Mouse (Mus musculus) frontal cortex, postnatal 14 days (tissue): ENCODE measurements at regions not wholly inside any gene's neighbourhood (a gene's known extent, or its start where the extent isn't known, plus 50 kb on each side); places are given as distances from the start of the nearest gene placed in this dataset.
"Not testable (repeated sequence)": the region's sequence is repeated elsewhere in the genome, so short reads cannot be mapped to it uniquely, and the experiment has no call there.

ENCODE experiments used
- DNase-seq, 2 experiments: peaks; one replicate each; pipeline ENCODE4 v3.0.0; 2022; ENCODE audit warnings: low spot score in 2 of 2

- no peak for DNase-seq
Observed at GRCm38 (mm10) chr5:129353549-129353948, 147.5 kb upstream of the Sfswap start.

GRCm38 (mm10) chr5:129354877-129355276 is 146.1 kb upstream of the Sfswap start:
- DNase-seq: no peak

DNA sequence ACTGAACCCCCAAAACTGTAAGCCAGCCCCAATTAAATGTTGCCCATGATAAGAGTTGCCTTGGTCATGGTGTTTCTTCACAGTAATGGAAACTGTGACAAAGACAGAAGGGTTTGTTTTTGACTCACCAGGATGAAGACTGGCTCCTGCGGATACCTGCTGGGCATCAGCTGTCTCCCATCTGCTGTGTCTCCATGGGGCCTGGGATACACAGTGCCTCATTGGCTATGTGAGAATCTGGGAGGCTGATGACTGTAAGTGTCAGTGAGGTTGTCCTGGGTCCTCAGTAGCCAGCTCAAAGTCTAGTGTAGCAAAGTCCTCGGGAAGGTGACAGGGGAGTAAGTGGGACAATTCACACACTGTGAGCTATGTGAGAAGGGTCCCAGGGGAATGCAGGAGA is 139.5 kb upstream of the Sfswap start:
- no peak for DNase-seq

DNA sequence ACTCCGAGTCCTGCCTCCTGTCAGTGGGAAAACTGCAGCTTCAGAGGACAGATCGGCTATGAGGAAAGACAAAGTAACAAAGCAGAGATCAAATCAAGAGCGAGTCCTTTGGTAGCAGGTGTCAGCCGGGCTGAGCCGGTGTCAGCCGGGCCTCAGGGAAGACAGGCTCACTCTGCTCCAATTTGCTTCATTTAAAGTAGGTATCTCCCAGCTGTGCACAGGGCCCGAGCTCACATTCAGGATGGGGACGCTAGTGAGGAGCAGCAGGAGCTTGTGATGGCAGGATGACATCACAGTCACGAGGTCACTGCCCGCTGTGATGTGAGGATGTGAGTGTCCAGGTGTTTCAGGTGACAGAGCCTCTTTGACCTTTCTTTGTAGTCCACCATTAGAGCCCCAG is 137.8 kb upstream of the Sfswap start:
- no peak for DNase-seq

- DNase-seq: no peak
Observed at GRCm38 (mm10) chr5:129365026-129365425, 136.0 kb upstream of the Sfswap start.

DNA sequence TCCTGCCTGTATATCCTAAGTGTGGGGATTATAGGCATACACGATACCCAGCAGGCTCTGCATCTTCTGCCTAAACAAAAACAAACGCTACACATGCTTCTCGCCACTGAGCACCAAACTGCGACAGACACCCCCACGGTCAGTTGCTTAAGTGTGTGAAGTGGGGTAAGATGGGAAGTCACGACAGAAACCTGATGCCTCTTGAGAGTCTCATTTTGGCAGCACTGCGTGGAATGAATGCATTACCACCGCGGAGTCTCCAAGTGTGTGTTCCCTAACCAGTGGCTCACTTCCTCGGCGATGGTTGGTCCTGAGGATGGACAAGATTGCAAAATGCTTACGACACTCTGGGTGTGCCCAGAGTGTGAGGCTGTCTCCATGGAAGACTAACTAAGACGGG is 133.8 kb upstream of the Sfswap start:
- no peak for DNase-seq

GRCm38 (mm10) chr5:129380861-129381260 is 120.2 kb upstream of the Sfswap start:
- no peak for DNase-seq

GRCm38 (mm10) chr5:129384976-129385375 is 116.0 kb upstream of the Sfswap start:
- DNase-seq: no peak

DNA sequence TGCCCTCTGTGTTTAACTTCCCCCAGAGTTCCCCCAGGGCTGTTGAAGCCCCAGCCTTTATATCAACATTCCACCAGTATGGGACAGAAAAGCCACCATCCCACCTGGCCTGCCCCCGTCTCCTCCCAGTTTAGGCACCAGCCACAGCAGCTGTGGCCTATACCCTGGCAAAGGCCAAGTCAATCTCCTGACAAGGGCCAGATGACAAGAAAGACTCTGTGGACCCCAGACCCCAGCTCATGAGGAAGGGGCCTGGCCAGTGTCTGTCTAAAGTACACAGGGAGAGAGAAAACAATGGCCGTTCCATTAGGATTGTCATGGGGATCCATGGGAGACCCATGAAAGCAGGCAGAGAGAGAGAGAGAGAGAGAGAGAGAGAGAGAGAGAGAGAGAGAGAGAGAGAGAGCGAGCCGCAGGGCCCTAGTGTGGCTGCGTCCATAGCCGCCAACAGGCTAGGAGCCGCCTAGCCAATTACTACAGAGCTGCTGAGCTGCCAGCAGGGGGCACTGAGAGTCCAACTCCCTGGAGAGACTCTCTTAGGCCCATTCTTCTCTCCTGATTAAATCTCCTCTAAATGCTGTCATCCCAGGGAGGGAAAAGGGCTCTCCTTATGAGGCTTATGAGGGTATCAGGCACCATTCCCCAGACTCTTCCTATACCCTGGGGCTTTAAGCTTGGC is 114.9 kb upstream of the Sfswap start:
- DNase-seq: not testable (repeated sequence)

GRCm38 (mm10) chr5:129386671-129387070 is 114.3 kb upstream of the Sfswap start:
- not testable (repeated sequence) for DNase-seq

DNA sequence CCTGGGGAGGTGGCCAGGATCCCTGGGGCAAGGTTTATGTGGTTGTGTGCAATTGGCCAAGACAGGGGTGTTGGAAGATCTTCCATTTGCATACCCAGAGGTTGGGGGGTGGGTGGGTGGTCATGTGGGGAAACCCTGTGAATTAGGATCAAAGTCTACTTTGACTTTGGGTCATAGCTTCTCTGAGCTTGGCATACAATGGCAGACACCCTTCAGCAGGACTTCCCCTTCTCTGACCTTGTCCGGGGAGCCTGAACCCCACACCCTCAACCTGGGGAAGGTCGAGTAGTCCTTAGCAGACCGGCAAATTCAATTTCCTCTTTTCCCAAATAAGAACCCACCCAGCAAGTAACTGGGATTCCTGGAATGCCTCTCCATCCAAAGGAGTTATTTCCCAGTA is 113.7 kb upstream of the Sfswap start:
- no peak for DNase-seq

GRCm38 (mm10) chr5:129390921-129391371 is 110.1 kb upstream of the Sfswap start:
- DNase-seq: no peak

DNA sequence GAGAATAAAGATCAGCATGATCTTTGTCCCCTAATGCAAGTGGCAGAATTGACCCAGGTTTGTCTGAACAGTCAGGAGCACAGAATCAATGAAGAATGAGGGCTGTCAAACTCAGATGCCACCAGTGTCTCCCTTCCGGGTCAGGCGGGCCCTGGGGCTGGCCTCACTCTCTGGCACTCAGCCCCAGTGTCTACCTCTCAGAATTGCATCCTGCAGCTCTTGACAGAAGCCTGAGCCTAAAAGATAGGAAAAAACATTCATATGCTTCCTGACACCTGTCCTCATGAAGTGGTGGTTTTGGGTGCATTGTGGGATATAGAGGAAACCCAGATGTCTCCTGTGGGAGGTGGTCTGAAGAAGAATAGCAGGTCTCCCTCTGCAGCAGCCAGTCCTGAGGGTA is 107.9 kb upstream of the Sfswap start:
- no peak for DNase-seq

DNA sequence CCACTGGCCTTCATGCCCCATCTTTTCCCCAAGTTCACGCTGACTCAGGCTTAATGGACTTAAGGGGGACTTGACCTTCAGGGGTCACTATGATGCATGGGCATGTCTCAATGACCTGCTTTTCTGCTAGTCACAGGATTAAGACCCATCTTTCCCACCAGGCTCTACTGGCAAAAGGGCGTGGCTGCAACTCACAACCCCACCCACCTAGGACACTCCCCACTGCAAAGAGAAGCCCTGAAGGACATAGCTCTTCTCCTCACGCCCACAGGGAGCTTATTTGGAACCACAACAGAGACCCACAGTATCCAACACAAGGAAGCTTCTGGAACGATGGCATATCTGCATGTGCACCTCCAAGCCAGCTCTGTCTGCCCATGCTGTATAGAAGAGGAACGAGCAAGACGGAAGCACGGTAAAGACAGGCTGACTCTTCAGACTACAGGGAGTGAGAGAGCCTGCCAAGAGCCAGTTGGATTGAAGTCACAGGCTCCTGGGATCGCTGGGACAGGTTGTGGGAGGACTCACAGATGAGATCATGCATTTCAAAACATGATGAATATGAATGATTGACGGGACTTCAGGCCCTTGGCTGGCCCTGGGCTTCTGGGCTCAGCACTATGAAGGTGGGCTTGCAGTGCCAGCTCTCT is 107.3 kb upstream of the Sfswap start:
- no peak for DNase-seq

- DNase-seq: no peak
Observed at GRCm38 (mm10) chr5:129394416-129394815, 106.6 kb upstream of the Sfswap start.

DNA sequence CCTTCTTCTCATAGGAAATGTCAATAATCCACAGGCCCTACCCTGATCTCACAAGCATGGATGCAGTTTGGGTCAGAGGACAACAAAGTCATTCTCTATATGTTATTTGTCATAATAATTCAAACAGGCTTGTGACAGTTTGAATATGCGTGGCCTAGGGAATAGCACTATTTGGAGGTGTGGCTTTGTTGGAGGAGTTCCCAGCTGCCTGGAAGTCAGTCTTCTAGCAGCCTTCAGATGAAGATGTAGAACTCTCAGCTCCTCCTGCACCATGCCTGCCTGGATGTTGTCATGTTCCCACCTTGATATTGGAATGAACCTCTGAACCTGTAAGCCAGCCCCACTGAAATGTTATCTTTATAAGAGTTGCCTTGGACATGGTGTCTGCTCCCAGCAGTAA is 103.7 kb upstream of the Sfswap start:
- DNase-seq: no peak

DNA sequence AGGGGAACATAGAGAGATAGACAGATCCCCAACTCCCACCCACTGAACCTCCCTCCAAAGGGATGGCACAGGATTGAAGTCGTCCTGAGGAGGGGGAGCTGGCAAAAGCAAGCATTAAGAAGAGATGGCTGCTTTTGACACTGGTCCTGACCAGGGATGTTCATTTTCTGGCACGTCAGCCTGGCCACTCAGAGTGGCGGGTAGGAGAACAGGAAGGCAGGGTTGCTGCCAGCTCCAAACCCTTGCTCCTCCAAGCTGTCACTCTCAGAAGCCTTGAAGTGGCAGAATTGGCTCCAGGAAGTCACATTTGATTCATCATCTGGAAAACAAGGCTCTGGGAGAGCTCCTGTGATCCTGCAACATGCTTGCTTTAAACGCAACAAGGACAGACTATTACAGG is 94.8 kb upstream of the Sfswap start:
- DNase-seq: no peak

DNA sequence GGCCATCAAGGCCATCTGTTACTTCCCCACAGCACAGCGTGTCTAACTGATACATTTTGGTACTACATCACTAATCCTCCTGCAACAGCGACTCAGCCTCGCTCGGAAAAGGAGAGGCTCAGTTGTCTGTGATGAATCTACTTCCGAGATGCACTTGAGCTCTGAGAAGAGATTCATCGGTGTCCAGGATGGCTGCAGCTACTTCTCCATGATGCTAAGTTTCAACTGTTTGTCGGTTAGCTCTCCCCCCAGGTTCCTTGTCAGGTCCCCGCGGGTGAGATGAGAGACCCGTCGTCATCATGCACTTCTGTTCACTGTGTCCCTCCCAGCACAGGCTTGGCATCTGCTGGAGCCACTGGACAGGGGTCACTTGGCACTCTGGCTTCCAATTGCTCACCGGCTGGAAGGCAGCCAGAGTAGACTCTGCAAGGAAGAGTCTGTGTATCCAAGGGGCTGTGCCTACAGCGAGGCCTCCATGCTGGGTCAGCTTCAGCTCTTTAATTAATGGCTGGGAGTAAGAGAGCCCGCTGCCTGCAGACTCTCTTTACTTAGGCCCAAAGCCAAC is 91.5 kb upstream of the Sfswap start:
- DNase-seq: no peak

GRCm38 (mm10) chr5:129412161-129412560 is 88.9 kb upstream of the Sfswap start:
- no peak for DNase-seq

DNA sequence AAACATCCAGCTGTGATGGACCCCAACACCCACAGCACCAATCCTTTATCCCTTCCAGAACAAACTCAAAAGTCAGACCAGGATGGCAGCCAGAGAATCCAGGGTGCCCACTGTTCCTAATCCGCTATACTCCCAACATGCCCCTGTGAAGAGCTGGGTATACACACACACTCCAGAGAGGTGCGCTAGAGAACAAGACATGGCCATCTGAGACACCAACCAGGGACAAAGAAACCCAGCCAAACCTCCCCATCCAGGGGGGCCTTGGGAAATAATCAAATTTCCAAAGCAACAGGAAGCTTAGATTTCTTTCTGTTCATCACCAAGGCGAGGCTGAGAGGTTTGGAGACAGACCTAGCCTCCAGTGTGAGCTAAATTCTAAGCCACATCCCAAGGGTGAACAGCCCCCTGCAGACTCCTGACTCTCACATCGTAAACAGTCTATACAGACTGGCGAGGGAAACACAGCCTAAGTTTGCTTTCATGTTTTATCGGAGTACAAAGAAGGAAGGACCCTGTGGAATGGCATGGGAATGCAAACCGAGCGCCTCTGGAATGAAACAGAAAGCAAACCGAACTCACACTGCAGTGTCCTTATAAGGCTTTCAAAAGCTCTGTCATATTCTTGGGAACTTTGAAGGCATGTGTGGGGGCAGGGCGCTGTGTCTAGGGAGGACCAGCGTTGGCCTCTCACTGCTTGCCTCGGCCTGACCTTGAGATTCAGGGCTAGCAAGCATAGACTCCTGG is 85.9 kb upstream of the Sfswap start:
- no peak for DNase-seq

- DNase-seq: no peak
Observed at GRCm38 (mm10) chr5:129416425-129416824, 84.6 kb upstream of the Sfswap start.

DNA sequence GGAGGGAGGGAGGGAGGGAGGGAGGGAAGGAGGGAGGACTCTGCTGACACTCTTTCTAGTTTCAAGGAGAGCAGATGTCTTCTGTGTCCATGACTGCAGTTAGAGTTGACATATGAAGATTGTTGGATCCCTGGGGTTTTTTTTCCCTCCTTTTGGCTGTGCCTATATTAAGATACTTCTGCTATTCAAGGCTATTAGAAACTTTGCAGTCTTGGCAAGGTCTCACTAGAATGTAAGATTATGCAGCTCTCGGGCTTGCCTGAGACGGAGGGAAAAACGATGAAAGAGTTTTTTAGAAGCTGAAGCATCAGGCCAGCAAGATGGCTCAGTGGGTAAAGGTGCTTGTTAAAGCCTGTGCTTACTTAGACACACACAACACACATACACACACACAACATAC is 83.5 kb upstream of the Sfswap start:
- no peak for DNase-seq

GRCm38 (mm10) chr5:129420981-129421380 is 80.0 kb upstream of the Sfswap start:
- DNase-seq: no peak
